Mouse (Mus musculus): Measurements from ENCODE around the gene Ifitm6. TPM values are rescaled to one million over a fixed set of nuclear protein-coding genes. Genes with fewer than 3 reads are reported as not detected.
"Not testable (repeated sequence)": the region's sequence is repeated elsewhere in the genome, so short reads cannot be mapped to it uniquely, and the experiment has no call there.

Gene Ifitm6
- 0.45 TPM in 1 of 2 replicates, not detected in the other for polyA plus RNA-seq (2015; fragmentation: Nextera tagmentation; extraction: Ambion mirVana)

DNA sequence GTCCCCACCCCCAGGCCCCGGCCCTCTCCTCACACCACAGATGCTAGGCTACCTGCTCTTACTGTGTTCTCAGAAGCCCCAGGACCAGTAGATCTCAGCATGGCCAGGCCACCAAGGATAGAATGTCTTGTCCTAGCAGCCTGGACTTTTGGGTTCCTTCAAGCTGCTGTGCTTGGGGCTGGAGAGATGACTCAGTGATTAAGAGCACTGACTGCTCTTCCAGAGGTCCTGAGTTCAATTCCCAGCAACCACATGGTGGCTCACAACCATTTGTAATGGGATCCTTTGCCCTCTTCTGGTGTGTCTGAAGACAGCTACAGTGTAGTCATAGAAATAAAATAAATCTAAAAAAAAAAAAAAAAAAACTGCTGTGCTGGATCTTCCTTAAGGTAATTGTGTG is at the start of gene Ifitm6:
Gene Ifitm6, minus strand, starts transcription at position 101 of the 400 bp plus-strand sequence.
- 80% methylated on average over 1 of the region's 1 CpGs for WGBS
- H3K4me1 ChIP-seq; H3K27me3 ChIP-seq; H3K36me3 ChIP-seq; ATAC-seq (ENCODE audit: insufficient number of reproducible peaks, insufficient read depth, low FRiP score, low TSS enrichment, low read depth); H3K4me3 ChIP-seq; H3K27ac ChIP-seq; H3K9me3 ChIP-seq; H3K9ac ChIP-seq; H3K4me2 ChIP-seq: not testable (repeated sequence)

DNA sequence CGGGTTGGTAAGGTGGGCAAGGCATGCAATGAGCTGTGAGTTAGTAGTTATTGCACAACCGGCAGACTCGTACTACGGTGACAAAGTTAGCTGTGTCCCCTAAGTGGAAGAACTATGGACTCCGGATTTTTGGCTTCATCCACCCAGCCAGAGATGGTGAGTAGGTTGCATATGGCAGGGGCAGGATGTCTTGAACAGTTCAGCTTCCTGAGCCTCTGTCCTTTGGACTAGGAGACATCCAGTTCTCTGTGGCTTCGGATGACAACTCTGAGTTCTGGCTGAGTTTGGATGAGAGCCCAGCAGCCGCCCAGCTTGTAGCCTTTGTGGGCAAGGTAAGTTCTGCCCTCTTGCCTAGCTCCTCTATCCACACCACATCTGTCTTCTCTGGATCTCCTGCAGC is 46.9 kb upstream of the Ifitm6 start:
- ATAC-seq (ENCODE audit: insufficient number of reproducible peaks, insufficient read depth, low FRiP score, low TSS enrichment, low read depth) = no peak
- no peaks in the 10 kb centered on the region for H3K9me3 ChIP-seq
- H3K9ac ChIP-seq = no peak overlapping the region
- WGBS = 93% methylated on average over 7 of the region's 7 CpGs
- H3K27me3 ChIP-seq = 0 out of 2 replicates have a peak, but pooled peaks cover 2% of the 10 kb centered on the region
- H3K4me3 ChIP-seq = no peak overlapping the region
- H3K36me3 ChIP-seq = peaks cover 55% of the 10 kb centered on the region
- no peak overlapping the region for H3K4me2 ChIP-seq
- H3K27ac ChIP-seq = no peak overlapping the region
- H3K4me1 ChIP-seq = peaks cover 19% of the 10 kb centered on the region

DNA sequence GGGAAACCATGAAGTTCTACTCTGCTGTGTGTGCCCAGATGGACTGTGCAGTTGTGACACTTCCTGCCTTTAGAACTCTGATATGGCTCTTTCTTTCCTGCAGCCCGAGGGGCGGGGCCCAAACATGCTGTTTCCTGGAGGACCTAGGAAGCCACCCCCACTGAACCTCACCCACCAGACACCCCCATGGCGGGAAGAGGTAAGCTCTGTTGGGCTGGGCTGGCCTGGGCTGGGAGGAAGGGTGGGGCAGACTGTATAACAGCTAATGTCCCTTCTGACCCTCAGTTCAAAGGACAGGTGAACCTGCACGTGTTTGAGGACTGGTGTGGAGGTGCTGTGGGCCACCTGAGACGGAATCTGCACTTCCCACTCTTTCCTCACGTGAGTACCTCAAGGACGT is 46.5 kb upstream of the Ifitm6 start:
- 84% methylated on average over 7 of the region's 7 CpGs for WGBS
- Histone ChIP-seq H3K9ac (no peak overlapping the region), H3K27ac (no peak overlapping the region), H3K36me3 (peaks cover 55% of the 10 kb centered on the region), H3K9me3 (no peaks in the 10 kb centered on the region), H3K27me3 (no peaks in the 10 kb centered on the region), H3K4me2 (no peak overlapping the region), H3K4me3 (no peak overlapping the region), H3K4me1 (peaks cover 18% of the 10 kb centered on the region)
- ATAC-seq (ENCODE audit: insufficient number of reproducible peaks, insufficient read depth, low FRiP score, low TSS enrichment, low read depth) = no peak

DNA sequence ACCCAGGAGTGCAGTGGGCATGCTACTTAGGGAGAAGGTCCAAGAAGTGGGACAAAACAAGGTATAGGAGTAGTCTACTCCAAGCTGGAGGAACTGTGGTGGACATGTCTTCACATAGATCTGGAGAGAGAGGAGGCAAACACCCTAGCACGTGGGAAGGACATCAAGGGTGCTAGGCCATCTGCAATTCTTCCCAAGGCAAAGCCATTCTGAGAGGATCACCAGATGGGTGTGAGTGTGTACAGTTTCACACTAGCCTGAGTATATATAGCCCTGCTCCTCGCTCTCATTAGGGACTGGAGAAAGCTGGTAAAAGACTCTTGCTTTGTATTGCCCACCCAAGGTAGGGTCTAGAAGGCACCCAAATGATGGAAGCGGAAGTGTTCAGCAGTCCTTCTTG is 45.6 kb upstream of the Ifitm6 start:
- 92% methylated on average over 3 of the region's 3 CpGs for WGBS
- H3K9me3 ChIP-seq = no peaks in the 10 kb centered on the region
- no peak for ATAC-seq (ENCODE audit: insufficient number of reproducible peaks, insufficient read depth, low FRiP score, low TSS enrichment, low read depth)

DNA sequence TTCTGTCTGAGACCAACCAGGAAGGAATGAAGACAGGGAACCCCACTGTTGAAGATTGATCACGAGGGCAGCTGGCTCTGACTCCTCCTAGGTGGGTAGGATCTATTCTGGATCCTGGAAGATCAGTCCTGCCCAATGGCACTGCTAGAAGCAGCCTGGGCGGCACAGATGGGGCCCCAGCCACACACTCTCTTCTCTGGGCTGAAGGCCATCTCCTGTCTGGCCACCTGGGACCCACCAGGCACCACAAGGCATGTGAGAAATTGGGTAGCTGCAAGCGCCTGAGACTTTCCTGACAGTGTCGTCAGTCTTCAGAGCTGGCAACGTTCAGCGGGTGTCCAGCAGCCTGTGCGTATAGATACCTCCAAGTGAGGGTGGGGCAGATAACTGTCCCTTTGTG is 44.8 kb upstream of the Ifitm6 start:
- H3K4me3 ChIP-seq = 0 out of 2 replicates have a peak overlapping the region, but pooled peaks have one; percentile 82
- peaks cover 41% of the 10 kb centered on the region for H3K36me3 ChIP-seq
- peak overlapping the region; percentile 91; the same call in 1 of the 2 replicates for H3K9ac ChIP-seq
- WGBS = 89% methylated on average over 7 of the region's 7 CpGs
- H3K9me3 ChIP-seq = no peaks in the 10 kb centered on the region
- H3K4me2 ChIP-seq = no peak overlapping the region
- H3K27me3 ChIP-seq = no peaks in the 10 kb centered on the region
- H3K27ac ChIP-seq = no peak overlapping the region
- no peak for ATAC-seq (ENCODE audit: insufficient number of reproducible peaks, insufficient read depth, low FRiP score, low TSS enrichment, low read depth)
- peaks cover 18% of the 10 kb centered on the region for H3K4me1 ChIP-seq

More for the DNA sequence above, 45.6 kb upstream of the Ifitm6 start:
- Histone ChIP-seq H3K36me3 (peaks cover 49% of the 10 kb centered on the region), H3K4me2 (no peak overlapping the region), H3K27me3 (no peaks in the 10 kb centered on the region), H3K9ac (no peak overlapping the region), H3K4me1 (peaks cover 18% of the 10 kb centered on the region), H3K4me3 (no peak overlapping the region), H3K27ac (no peak overlapping the region)

DNA sequence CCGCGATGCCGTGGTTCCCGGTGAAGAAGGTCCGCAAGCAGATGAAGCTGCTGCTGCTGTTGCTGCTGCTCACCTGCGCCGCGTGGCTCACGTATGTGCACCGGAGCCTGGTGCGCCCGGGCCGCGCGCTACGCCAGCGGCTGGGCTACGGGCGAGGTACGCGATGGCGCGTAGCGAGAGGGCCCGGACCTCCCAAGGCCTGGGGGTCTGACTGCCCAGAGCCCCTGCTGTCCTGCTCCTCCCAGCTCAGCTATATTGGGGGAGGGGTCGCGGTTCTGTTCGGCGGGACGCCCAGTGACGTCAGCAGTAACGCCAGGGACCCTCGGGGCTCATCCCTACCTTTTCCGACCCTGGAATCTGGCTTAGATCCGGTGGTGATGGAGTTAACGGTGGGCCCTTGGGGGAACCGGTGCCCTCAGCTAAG is 43.6 kb upstream of the Ifitm6 start:
- H3K9ac ChIP-seq = peak overlapping the region; percentile 91
- H3K27me3 ChIP-seq = no peaks in the 10 kb centered on the region
- under 1% methylated on average over 37 of the region's 37 CpGs for WGBS
- peak; percentile 43 for ATAC-seq (ENCODE audit: insufficient number of reproducible peaks, insufficient read depth, low FRiP score, low TSS enrichment, low read depth)
- peak overlapping the region; percentile 39; the same call in 1 of the 2 replicates for H3K27ac ChIP-seq
- H3K4me3 ChIP-seq = peak overlapping the region; percentile 82
- peaks cover 18% of the 10 kb centered on the region for H3K4me1 ChIP-seq
- peaks cover 34% of the 10 kb centered on the region for H3K36me3 ChIP-seq
- peak overlapping the region; percentile 94 for H3K4me2 ChIP-seq
- H3K9me3 ChIP-seq = no peaks in the 10 kb centered on the region

DNA sequence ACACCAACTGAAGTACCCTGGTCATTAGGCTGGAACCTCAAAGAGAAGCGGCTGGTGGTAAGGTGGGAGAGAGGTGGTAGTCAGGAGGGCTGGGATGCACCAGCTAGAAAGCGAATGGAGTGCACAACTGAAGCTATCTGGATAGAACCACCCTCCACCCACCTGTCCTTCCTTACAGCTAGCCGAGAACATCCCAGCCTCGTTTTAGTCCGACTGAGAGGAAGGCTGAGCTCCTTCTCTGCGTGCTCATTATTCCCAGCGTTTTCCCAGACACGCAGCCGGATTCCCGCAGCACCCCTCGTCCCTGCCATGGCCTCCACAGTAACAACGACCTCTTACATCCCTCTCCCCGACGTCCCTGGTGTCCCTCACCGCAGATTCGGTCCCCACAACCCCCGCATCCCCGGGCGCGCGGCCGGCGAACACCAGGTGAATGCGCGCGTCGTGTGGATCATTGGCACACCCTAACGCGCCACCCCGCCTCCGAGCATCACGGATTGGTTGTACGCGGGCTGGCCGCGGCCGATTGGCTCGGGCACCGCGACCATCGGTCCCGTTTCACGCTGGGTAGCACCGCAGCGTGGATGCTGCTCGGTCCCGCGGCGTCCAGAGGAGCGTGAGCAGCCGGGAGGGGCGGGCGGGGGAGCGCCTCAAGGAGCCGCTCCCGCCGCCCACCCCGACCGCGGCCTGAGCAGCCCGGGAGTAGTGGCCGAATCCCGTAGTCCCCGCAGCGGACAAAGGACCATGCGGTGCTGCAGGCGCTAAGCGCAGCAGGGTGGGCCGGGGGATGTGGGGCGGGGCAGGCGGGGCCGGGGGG is 42.9 kb upstream of the Ifitm6 start, which contains the start of gene B4galnt4:
Gene B4galnt4, plus strand, starts transcription at position 679 of the 817 bp plus-strand sequence.
- H3K36me3 ChIP-seq = peaks cover 31% of the 10 kb centered on the region
- H3K4me3 ChIP-seq = peak within 1 kb of the TSS; percentile 82
- peak within 1 kb of the TSS; percentile 94 for H3K4me2 ChIP-seq
- peak within 1 kb of the TSS; percentile 91 for H3K9ac ChIP-seq
- H3K27ac ChIP-seq = peak within 1 kb of the TSS; percentile 39; the same call in 1 of the 2 replicates
- H3K4me1 ChIP-seq = peaks cover 18% of the 10 kb centered on the region
- WGBS = under 1% methylated on average over 71 of the region's 72 CpGs
- no peaks in the 10 kb centered on the region for H3K27me3 ChIP-seq
- peak; percentile 90 for ATAC-seq (ENCODE audit: insufficient number of reproducible peaks, insufficient read depth, low FRiP score, low TSS enrichment, low read depth)
- no peaks in the 10 kb centered on the region for H3K9me3 ChIP-seq

DNA sequence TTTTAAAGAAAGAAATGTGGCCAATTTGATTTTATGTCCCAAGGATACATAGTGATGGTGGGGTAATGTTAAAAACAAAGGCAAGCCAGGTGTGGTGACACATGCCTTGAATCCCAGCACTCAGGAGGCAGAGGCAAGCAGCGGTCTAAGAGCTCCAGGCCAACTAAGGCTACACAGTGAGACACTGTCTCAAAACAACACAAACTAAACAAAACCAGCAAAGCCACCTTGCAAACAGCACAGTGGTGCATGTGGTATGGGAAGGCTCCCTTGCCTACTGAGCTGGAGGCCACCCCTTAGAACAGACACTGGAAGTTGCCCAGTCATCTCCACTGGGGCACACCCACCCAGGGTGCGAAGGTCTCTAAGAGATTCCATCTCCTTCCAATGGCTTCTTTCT is 42.2 kb upstream of the Ifitm6 start:
- Histone ChIP-seq H3K4me2 (peak overlapping the region; percentile 94), H3K9ac (peak overlapping the region; percentile 91), H3K4me3 (peak overlapping the region; percentile 82), H3K36me3 (peaks cover 24% of the 10 kb centered on the region), H3K27ac (no peak overlapping the region), H3K4me1 (peaks cover 18% of the 10 kb centered on the region), H3K27me3 (no peaks in the 10 kb centered on the region), H3K9me3 (no peaks in the 10 kb centered on the region)
- ATAC-seq (ENCODE audit: insufficient number of reproducible peaks, insufficient read depth, low FRiP score, low TSS enrichment, low read depth) = no peak
- 54% methylated on average over 2 of the region's 2 CpGs for WGBS

DNA sequence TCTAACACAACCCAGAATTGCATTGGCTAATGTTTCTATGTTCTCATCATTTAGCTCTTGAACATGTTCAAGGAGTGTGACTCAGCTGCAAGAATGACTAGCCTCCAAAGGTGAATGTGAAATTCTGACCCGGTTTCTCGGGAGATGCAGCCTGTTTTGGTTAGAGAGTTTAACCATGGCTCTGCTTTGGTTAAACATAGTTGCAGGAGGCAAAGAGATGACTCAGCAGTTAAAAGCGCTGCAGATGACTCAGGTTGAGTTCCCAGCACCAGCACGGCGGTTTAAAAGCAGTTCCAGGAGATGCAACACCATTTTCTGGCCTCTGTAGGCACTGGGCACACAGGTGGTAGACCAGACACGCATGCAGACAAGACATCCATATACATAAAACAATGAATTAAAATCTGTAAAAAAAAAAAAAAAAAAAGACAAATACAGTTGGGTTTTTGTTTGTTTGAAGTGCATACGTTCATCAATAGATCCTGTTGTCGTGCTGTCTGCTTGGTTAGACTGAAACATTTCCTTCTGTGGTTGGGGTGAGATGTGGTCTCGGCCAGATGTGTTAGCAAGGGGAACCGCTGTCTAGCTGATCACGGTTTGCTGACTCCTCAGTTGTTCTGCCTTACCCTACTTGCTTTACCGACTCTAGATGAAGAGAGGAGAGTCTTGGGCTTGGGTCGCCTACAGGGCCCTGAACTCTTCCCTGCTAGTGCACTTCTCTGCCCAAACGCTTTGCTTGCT is 41.0 kb upstream of the Ifitm6 start:
- Histone ChIP-seq H3K27me3 (no peaks in the 10 kb centered on the region), H3K9me3 (no peaks in the 10 kb centered on the region), H3K27ac (no peak overlapping the region), H3K4me2 (no peak overlapping the region), H3K4me3 (no peak overlapping the region), H3K36me3 (peaks cover 12% of the 10 kb centered on the region), H3K4me1 (peaks cover 18% of the 10 kb centered on the region), H3K9ac (no peak overlapping the region)
- WGBS = 89% methylated on average over 14 of the region's 14 CpGs
- no peak for ATAC-seq (ENCODE audit: insufficient number of reproducible peaks, insufficient read depth, low FRiP score, low TSS enrichment, low read depth)

DNA sequence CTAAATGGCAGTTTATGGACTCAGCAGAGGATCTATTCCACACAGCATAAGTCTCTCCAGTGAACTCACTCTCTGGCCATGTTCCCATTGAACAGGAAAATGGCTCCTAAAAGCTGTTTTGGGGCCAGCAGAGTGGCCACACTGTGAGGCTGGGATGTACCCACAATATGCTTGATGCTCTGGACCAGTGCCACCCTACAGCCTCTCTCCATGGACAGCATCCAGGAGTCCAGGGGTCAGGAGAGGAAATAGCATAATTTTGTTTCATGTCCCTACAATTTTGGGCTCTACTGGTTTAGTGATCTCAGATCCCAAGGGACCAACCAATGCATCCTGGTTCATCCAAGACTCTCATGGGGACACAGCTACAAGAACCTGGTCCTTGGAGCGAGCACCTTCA is 39.8 kb upstream of the Ifitm6 start:
- WGBS = 82% methylated on average over 1 of the region's 1 CpGs
- no peak for ATAC-seq (ENCODE audit: insufficient number of reproducible peaks, insufficient read depth, low FRiP score, low TSS enrichment, low read depth)
- H3K4me3 ChIP-seq = no peak overlapping the region

DNA sequence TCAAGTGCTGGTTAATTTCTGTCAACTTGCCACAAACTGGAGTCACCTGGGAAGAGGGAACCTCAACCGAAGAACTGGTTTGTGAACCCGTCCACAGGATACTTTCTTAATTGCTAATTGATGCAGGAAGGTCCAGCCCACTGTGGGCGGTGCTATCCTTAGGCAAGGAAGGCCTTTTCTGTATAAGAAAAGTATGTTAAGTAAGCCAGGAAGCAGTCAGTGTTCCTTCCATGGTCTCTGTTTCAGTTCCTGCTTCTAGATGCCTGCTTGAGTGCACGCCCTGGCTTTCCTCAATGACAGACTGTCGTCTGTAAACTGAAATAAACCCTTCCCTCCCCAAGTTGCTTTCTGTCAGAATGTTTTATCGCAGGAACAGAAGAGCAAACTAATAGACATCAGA is 39.3 kb upstream of the Ifitm6 start:
- no peak for ATAC-seq (ENCODE audit: insufficient number of reproducible peaks, insufficient read depth, low FRiP score, low TSS enrichment, low read depth)

More for the DNA sequence above, 39.8 kb upstream of the Ifitm6 start:
- no peaks in the 10 kb centered on the region for H3K27me3 ChIP-seq
- no peak overlapping the region for H3K27ac ChIP-seq
- peaks cover 4% of the 10 kb centered on the region for H3K36me3 ChIP-seq
- peaks cover 18% of the 10 kb centered on the region for H3K4me1 ChIP-seq
- no peaks in the 10 kb centered on the region for H3K9me3 ChIP-seq
- H3K4me2 ChIP-seq = no peak overlapping the region
- no peak overlapping the region for H3K9ac ChIP-seq

More for the DNA sequence above, 39.3 kb upstream of the Ifitm6 start:
- Histone ChIP-seq H3K27me3 (no peaks in the 10 kb centered on the region), H3K4me1 (peaks cover 13% of the 10 kb centered on the region), H3K9me3 (no peaks in the 10 kb centered on the region), H3K4me3 (no peak overlapping the region), H3K27ac (no peak overlapping the region), H3K36me3 (peaks cover 3% of the 10 kb centered on the region; the same call in 1 of the 2 replicates), H3K9ac (no peak overlapping the region), H3K4me2 (no peak overlapping the region)
- WGBS = 86% methylated on average over 6 of the region's 6 CpGs

Measured in embryonic facial prominence, embryonic 13.5 days (tissue).